Comparison of ENCODE assay signal across 22 mouse cellular contexts in the genomic region with DNA sequence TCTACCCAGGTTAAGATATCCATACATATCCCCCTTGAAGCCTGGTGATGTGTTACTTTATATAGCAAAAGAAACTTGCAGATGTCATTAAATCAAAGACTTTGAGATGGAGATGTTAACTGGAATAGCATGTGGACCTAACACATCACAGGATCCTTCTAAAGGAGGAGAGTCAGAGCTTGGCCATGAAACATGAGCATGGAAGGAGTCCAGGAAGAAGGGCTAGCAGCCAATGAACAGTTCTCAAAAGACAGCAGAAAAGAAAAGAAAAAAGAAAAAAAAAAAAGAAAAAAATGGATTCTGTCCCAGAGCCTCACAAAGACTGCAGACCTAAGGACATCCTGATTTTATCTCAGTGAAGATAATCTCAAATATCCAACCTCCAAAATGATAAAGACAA.
DNase-seq lines count a peak whose midpoint lies in the region; ATAC-seq and TF ChIP-seq lines count a peak whose summit lies in the region.
"Had no signal": no experiment of that assay in that cellular context is flagged by ENCODE, and none has a peak within 500 bp of the region (broad histone marks: within the 10 kb centered on the region; RNA-seq: fewer than 3 reads in every experiment).

No protein-coding gene starts in this region.

- no peaks in the 10 kb centered on the region for H3K27me3 ChIP-seq in limb, embryonic 14.5 days (ENCODE audit: control insufficient read depth, insufficient read depth, low read length)
- H3K27me3 ChIP-seq in limb, embryonic 10.5 days (ENCODE audit: low read depth, poor library complexity, severe bottlenecking): no peaks in the 10 kb centered on the region
- H3K27me3 ChIP-seq: embryonic facial prominence, embryonic 15.5 days; heart, embryonic 15.5 days; hindbrain, embryonic 15.5 days; limb, embryonic 13.5 days; liver, embryonic 15.5 days; midbrain, embryonic 12.5 days had no signal

- no peaks in the 10 kb centered on the region for H3K9me3 ChIP-seq in limb, embryonic 14.5 days (ENCODE audit: control insufficient read depth, low read length)
- H3K9me3 ChIP-seq in limb, embryonic 10.5 days (replicated peaks): no peaks in the 10 kb centered on the region
- H3K9me3 ChIP-seq: embryonic facial prominence, embryonic 15.5 days; forebrain, embryonic 10.5 days; heart, embryonic 15.5 days; hindbrain, embryonic 15.5 days; limb, embryonic 13.5 days; liver, embryonic 15.5 days; midbrain, embryonic 12.5 days had no signal

- no peak overlapping the region for H3K4me2 ChIP-seq in limb, embryonic 14.5 days (replicated peaks; ENCODE audit: low read depth, low read length, severe bottlenecking)
- H3K4me2 ChIP-seq: embryonic facial prominence, embryonic 15.5 days; heart, embryonic 15.5 days; hindbrain, embryonic 15.5 days; limb, embryonic 13.5 days; liver, embryonic 15.5 days; midbrain, embryonic 12.5 days had no signal

- no peaks in the 10 kb centered on the region for H3K36me3 ChIP-seq in limb, embryonic 14.5 days (ENCODE audit: control insufficient read depth, insufficient read depth, low read length)
- H3K36me3 ChIP-seq in limb, embryonic 10.5 days: no peaks in the 10 kb centered on the region
- H3K36me3 ChIP-seq: embryonic facial prominence, embryonic 15.5 days; forebrain, embryonic 10.5 days; heart, embryonic 15.5 days; hindbrain, embryonic 15.5 days; limb, embryonic 13.5 days; liver, embryonic 15.5 days; midbrain, embryonic 12.5 days had no signal

- no peak for ATAC-seq in limb, embryonic 14.5 days (ENCODE audit: low FRiP score, low read depth)
- ATAC-seq: intestine, embryonic 16.5 days had no signal

- no peak overlapping the region for H3K9ac ChIP-seq in limb, embryonic 14.5 days (ENCODE audit: low read depth, low read length, severe bottlenecking)
- H3K9ac ChIP-seq: embryonic facial prominence, embryonic 15.5 days; heart, embryonic 15.5 days; hindbrain, embryonic 15.5 days; limb, embryonic 13.5 days; liver, embryonic 15.5 days; midbrain, embryonic 12.5 days had no signal

- no peak overlapping the region for H3K27ac ChIP-seq in limb, embryonic 14.5 days (replicated peaks; ENCODE audit: low read depth, low read length)
- H3K27ac ChIP-seq in limb, embryonic 10.5 days: no peak overlapping the region
- H3K27ac ChIP-seq: embryonic facial prominence, embryonic 15.5 days; forebrain, embryonic 10.5 days; heart, embryonic 15.5 days; hindbrain, embryonic 15.5 days; layer of hippocampus, adult 2 months; left cerebral cortex, adult 2 months; limb, embryonic 13.5 days; liver, embryonic 15.5 days; macrophage; midbrain, embryonic 12.5 days; stomach, postnatal 0 days had no signal

- no peak overlapping the region for H3K4me3 ChIP-seq in limb, embryonic 14.5 days (replicated peaks; ENCODE audit: low read length)
- H3K4me3 ChIP-seq in limb, embryonic 10.5 days: no peak overlapping the region
- H3K4me3 ChIP-seq: embryonic facial prominence, embryonic 15.5 days; forebrain, embryonic 10.5 days; heart, embryonic 15.5 days; hindbrain, embryonic 15.5 days; layer of hippocampus, adult 2 months; left cerebral cortex, adult 2 months; limb, embryonic 13.5 days; liver, embryonic 15.5 days; midbrain, embryonic 12.5 days had no signal

- peak; percentile 5 for DNase-seq in gastrocnemius, adult 18-20 months (ENCODE audit: low spot score)
- no peak for DNase-seq in gastrocnemius, adult 8-10 months (ENCODE audit: low spot score in 2 of 2)
- DNase-seq in limb, embryonic 14.5 days (ENCODE audit: low spot score): peak; percentile 41
- DNase-seq in limb, embryonic 10.5 days (ENCODE audit: low spot score): no peak
- peak; percentile 10 for DNase-seq in urinary bladder, postnatal 14 days (ENCODE audit: low spot score)
- DNase-seq in urinary bladder, adult 2 months (ENCODE audit: low spot score): no peak
- no peak for DNase-seq in adrenal gland, postnatal 14 days
- DNase-seq: adrenal gland, postnatal 36 days; cerebellum, adult 8-10 months; embryo, embryonic 11 days had no signal

- TF ChIP-seq POLR2A in limb, embryonic 14.5 days (IDR thresholded peaks at IDR 0.05; ENCODE audit: borderline replicate concordance, extremely low read depth, insufficient read depth, insufficient read length): no peak

- H3K4me1 ChIP-seq in limb, embryonic 14.5 days (ENCODE audit: control insufficient read depth, insufficient read depth, low read length): no peaks in the 10 kb centered on the region
- no peaks in the 10 kb centered on the region for H3K4me1 ChIP-seq in limb, embryonic 10.5 days
- H3K4me1 ChIP-seq: embryonic facial prominence, embryonic 15.5 days; forebrain, embryonic 10.5 days; heart, embryonic 15.5 days; hindbrain, embryonic 15.5 days; liver, embryonic 15.5 days; midbrain, embryonic 12.5 days had no signal

Comparison
In these comparisons a context has a peak if more than half of its experiments do, and no peak if none do; other contexts are left out.
1. DNase-seq: peak in gastrocnemius, adult 18-20 months (single experiment), limb, embryonic 14.5 days (single experiment) and urinary bladder, postnatal 14 days (single experiment); none in gastrocnemius, adult 8-10 months (0 of 2), limb, embryonic 10.5 days (single experiment), urinary bladder, adult 2 months (single experiment) and adrenal gland, postnatal 14 days (single experiment).